Mouse (Mus musculus) neural tube, embryonic 14.5 days (tissue): ENCODE measurements around the gene Gpr37l1. TPM values are rescaled to one million over a fixed set of nuclear protein-coding genes. Genes with fewer than 3 reads are reported as not detected.

Source experiments
- ATAC-seq: fragments of 200-750 bp; cut with Nextera tagmentation; 2 replicates; pipeline ENCODE4 v1.8.0; 2017; ENCODE audit warnings: low read depth, mild to moderate bottlenecking, moderate TSS enrichment, moderate library complexity
- H3K27ac ChIP-seq: fragments of 300-500 bp; sonication (generic); 2 replicates; pipeline ENCODE4 v1.5.1; 2014; ENCODE audit warnings: low read depth, mild to moderate bottlenecking, control low read depth, low read length, moderate library complexity, mixed read lengths
- H3K27me3 ChIP-seq: fragments of 300-500 bp; sonication (generic); 2 replicates; pipeline ENCODE4 v1.6.1; 2014; ENCODE audit warnings: low read length; ENCODE audit not compliant: control insufficient read depth, insufficient read depth
- H3K36me3 ChIP-seq: fragments of 300-500 bp; sonication (generic); 2 replicates; pipeline ENCODE4 v1.6.1; 2014; ENCODE audit warnings: low read length, mixed read lengths; ENCODE audit not compliant: control insufficient read depth, insufficient read depth
- H3K4me1 ChIP-seq: fragments of 300-500 bp; sonication (generic); 2 replicates; pipeline ENCODE4 v1.6.1; 2014; ENCODE audit warnings: low read length; ENCODE audit not compliant: control insufficient read depth, insufficient read depth
- H3K4me2 ChIP-seq: fragments of 300-500 bp; sonication (generic); 2 replicates; pipeline ENCODE4 v1.6.1; 2014; ENCODE audit warnings: mild to moderate bottlenecking, low read depth, low read length, control low read depth
- H3K4me3 ChIP-seq: fragments of 300-500 bp; sonication (generic); 2 replicates; pipeline ENCODE4 v1.5.1; 2014; ENCODE audit warnings: low read depth, low read length, control low read depth, mixed read lengths
- H3K9ac ChIP-seq: fragments of 300-500 bp; sonication (generic); replicated peaks from 2 replicates; pipeline ENCODE4 v1.6.1; 2014; ENCODE audit warnings: low read depth, mild to moderate bottlenecking, control low read depth, low read length, mixed read lengths
- H3K9me3 ChIP-seq: fragments of 300-500 bp; sonication (generic); 2 replicates; pipeline ENCODE4 v1.6.1; 2016; ENCODE audit warnings: low read length; ENCODE audit not compliant: control insufficient read depth
- WGBS: fragments of 180-500 bp; shearing (Covaris S2); extraction: QIAGEN DNeasy Blood & Tissue Kit; methylation state at CpG from one replicate; pipeline ENCODE4 v1.1.7; 2014; 5-methylcytosine and 5-hydroxymethylcytosine counted together
- polyA plus RNA-seq: library from polyadenylated mRNA; unstranded; fragments of >200 nt; fragmentation: Nextera tagmentation; extraction: Ambion mirVana; gene quantifications from 2 replicates; pipeline ENCODE4 v1.2.1, GENCODE M21; 2014

Gene Gpr37l1
- polyA plus RNA-seq, 1 experiment from 2014 or later, result 0.95 TPM

DNA sequence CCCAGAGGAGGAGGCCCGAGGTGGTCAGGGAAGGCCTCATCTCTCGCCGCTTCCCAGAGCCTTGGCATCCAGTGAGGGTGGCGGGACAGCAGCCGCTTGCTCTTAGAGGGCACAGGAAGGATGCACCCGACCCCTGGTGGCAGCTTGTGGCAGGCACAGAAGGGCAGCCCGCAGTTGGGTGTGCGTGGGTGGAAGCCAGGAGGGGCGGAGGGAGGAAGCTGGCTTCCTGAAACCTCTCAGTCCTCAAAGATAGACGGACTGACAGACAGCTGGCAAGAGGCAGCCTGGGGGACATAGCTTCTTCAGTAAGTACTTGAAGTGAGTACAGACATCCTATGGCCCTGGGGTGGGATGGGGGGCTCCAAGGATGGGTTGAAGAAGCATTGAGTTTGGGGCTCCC lies 35.0 kb downstream of the Gpr37l1 start, which contains the start of gene Ptpn7:
Gene Ptpn7 (plus strand): TSS at position 228 of the 400 bp plus-strand sequence.
- Histone ChIP-seq H3K36me3 (no peaks in the 10 kb centered on the region), H3K27ac (no peak within 1 kb of the TSS), H3K4me1 (no peaks in the 10 kb centered on the region), H3K4me2 (no peak within 1 kb of the TSS), H3K9me3 (no peaks in the 10 kb centered on the region), H3K4me3 (no peak within 1 kb of the TSS), H3K9ac (no peak within 1 kb of the TSS), H3K27me3 (no peaks in the 10 kb centered on the region)
- 39% methylated on average over 10 of the region's 10 CpGs for WGBS
- no peak for ATAC-seq

DNA sequence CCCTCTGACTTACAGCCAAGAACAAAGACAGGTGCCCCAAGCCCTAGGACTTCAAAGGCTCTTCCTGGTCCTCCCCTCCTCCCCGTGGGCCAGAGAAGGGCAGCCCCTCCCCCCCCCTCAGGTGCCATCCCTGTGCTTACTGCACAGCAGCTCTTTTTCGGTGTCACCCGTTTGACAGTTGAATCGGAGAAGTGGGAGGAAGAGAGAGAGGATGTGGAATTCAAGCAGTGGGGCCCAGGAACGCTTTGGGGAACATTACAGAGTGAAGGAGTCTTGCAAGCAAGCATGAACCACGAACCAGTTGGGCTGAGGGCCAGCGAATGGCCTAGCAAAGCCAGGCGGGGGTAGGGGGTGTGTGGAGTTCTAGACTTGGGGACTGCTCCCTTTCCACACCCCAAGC lies 35.9 kb downstream of the Gpr37l1 start:
- no peaks in the 10 kb centered on the region for H3K36me3 ChIP-seq
- no peak overlapping the region for H3K9ac ChIP-seq
- H3K4me1 ChIP-seq, result peaks cover 2% of the 10 kb centered on the region; the same call in 1 of the 2 replicates
- WGBS, result 63% methylated on average over 8 of the region's 8 CpGs
- H3K27ac ChIP-seq, result no peak overlapping the region
- H3K9me3 ChIP-seq, result no peaks in the 10 kb centered on the region
- ATAC-seq, result no peak
- H3K4me2 ChIP-seq, result no peak overlapping the region
- no peak overlapping the region for H3K4me3 ChIP-seq
- H3K27me3 ChIP-seq, result no peaks in the 10 kb centered on the region

DNA sequence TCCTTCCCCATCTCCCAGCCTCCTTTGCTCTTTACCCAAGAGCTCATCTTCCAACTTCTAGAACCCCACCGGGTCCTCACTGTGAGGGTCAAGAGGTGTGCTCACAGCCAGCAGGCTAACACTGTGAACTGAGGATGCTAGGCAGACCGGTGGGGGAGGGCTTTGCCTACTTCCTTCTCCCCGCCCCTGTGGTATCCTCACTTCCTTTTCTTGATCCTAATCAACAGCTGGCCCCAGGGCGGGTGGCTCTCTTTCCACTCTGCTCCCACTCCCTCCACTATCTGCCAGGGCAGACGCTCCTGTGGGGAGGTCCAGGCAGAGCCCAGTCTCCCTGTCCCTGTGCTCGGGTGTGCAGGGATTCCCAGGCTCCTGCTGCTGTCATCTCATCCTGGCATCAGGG lies 36.4 kb downstream of the Gpr37l1 start:
- 47% methylated on average over 6 of the region's 6 CpGs for WGBS
- Histone ChIP-seq H3K4me1 (peaks cover 5% of the 10 kb centered on the region; the same call in 1 of the 2 replicates), H3K9ac (no peak overlapping the region), H3K27ac (no peak overlapping the region), H3K27me3 (no peaks in the 10 kb centered on the region), H3K4me3 (no peak overlapping the region), H3K4me2 (no peak overlapping the region), H3K9me3 (no peaks in the 10 kb centered on the region), H3K36me3 (no peaks in the 10 kb centered on the region)
- no peak for ATAC-seq

DNA sequence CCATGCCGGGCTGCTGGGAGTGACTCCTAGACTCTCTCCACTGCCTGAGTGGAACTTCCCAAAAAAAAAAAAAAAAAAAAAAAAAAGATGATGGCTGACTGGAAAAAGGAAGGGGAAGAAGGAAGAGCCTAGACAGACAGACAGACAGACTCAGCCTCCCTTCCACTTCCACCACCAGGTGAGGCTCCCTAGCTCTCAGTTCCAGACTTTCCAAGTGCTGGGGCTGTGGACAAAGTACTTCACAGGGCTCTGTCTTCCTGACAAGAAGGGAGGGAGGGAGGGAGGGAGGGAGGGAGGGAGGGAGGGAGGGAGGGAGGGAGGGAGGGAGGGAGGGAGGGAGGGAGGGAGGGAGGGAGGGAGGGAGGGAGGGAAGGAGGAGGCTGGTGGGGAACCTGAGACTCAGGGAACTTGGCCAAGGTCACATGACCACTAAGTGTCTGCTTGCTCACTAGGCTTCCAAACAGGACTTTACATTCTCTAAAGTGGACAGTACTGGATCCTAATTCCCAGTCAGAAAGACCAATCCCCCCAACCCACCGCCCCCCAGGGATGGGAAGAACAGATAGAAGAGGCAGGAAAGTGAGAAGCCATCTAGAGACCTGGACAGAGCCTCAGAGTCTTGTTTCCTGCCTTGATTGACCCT lies 37.0 kb downstream of the Gpr37l1 start:
- Histone ChIP-seq H3K36me3 (no peaks in the 10 kb centered on the region), H3K9me3 (no peaks in the 10 kb centered on the region), H3K4me2 (no peak overlapping the region), H3K9ac (no peak overlapping the region), H3K27ac (no peak overlapping the region), H3K4me1 (peaks cover 5% of the 10 kb centered on the region; the same call in 1 of the 2 replicates), H3K27me3 (no peaks in the 10 kb centered on the region), H3K4me3 (no peak overlapping the region)
- no peak for ATAC-seq
- WGBS, result 86% methylated on average over 2 of the region's 2 CpGs

DNA sequence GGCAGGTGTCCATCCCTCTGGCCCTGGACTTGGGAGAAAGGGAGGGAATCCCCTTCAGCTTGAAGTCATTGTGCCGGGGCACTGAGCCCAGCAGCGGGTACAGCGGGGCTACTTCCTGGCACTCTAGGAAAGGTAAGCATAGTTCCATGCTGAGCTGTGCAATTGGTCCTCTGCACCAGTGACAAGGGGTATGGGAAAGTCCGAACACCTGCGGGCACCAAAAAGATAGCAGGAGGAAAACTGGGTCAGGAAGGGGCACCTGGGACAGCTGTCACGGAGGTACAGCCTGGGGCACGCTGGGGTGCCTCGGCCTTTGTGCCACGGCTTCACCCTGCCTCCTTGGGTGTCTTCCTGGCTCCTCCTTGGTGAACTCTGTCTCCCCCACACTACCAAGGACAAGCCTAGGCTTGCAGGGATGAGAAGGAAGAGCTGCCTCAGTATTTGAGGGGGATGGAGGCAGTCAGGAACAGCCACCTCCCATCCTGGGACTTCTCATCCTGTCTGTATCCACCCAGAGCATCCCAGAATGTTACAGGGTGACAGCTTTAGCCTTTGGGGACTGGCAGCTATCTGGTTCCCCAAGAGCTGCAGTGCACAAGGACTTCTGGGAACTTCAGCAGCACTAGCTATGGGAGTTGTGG lies 37.8 kb downstream of the Gpr37l1 start:
- ATAC-seq, result no peak
- Histone ChIP-seq H3K9ac (no peak overlapping the region), H3K4me3 (no peak overlapping the region), H3K27me3 (no peaks in the 10 kb centered on the region), H3K4me2 (no peak overlapping the region), H3K36me3 (no peaks in the 10 kb centered on the region), H3K4me1 (peaks cover 5% of the 10 kb centered on the region; the same call in 1 of the 2 replicates), H3K9me3 (no peaks in the 10 kb centered on the region), H3K27ac (no peak overlapping the region)
- 58% methylated on average over 9 of the region's 9 CpGs for WGBS

DNA sequence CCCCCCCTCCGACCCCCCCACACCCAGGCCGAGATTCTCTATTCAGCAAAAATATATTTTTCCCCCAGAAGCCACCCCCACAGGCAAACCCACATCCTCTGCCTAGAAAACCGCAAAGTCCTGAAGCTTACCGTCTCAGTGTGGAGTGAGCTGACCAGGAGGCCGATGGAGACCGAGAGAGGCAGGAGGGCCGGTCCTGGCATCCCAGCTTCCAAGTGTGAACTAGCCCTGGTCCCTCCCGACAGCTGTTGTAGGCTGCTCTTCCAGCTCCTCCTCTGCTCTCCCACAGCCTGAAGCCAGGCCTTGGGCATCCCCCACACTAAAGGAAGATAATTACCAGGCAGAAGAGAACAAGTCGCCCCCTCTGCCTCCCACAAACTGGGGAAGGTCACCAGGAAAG lies 38.5 kb downstream of the Gpr37l1 start:
- Histone ChIP-seq H3K36me3 (no peaks in the 10 kb centered on the region), H3K27ac (no peak overlapping the region), H3K27me3 (no peaks in the 10 kb centered on the region), H3K4me2 (no peak overlapping the region), H3K4me1 (peaks cover 5% of the 10 kb centered on the region; the same call in 1 of the 2 replicates), H3K9ac (no peak overlapping the region), H3K9me3 (no peaks in the 10 kb centered on the region), H3K4me3 (no peak overlapping the region)
- ATAC-seq, result no peak
- 31% methylated on average over 9 of the region's 9 CpGs for WGBS

DNA sequence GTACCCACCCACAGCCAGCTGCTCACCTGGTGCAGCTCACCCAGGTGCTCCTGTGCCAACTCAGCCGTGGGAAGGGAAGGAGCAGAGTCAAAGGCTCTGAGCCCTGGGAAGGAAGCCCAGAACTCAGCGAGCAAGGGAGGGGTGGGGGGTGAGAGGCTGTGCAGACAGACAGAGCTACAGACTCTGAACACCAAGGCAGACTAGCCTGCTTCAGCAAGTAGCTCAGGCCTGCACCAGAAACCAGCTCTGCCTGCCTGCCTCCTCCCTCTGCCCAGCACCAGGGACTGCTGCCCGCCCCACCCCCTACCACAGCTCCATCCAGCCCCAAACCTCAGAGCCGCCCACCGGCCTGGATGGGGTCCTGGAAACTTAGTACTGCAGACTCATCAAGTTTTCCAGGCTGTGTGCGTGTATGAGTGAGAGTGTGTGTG lies 39.5 kb downstream of the Gpr37l1 start:
- Histone ChIP-seq H3K36me3 (no peaks in the 10 kb centered on the region), H3K27ac (no peak overlapping the region), H3K4me2 (no peak overlapping the region), H3K27me3 (no peaks in the 10 kb centered on the region), H3K9me3 (no peaks in the 10 kb centered on the region), H3K9ac (no peak overlapping the region), H3K4me1 (peaks cover 5% of the 10 kb centered on the region; the same call in 1 of the 2 replicates), H3K4me3 (no peak overlapping the region)
- ATAC-seq, result no peak
- WGBS, result 57% methylated on average over 6 of the region's 6 CpGs

DNA sequence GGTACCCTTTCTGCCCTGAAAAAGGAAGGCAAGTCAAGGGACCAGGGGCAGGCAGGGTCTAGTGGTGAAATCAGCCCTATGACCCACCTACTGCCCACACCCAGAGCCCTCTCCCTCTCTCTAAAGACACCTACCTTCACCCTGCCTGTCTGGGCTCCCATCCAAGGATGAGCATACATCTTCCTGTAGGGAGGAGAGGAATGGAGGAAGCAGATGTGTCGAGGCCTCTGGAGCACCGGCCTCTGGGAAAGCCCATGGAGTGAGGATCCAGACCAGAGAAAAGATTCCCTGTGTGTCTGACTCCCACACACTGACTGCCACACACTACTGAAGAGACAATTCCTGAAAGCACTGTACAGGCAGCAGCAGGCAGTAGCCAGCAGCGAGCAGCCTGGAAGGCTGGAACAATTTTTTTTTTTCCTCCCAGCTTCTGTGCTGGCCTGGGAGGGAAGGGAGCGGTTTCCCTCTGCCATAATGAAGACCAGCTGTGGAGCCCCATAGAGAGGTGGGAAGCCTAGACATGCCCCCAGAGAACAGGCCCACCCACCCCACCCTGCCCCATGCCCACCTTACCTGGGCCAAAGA lies 40.9 kb downstream of the Gpr37l1 start:
- H3K36me3 ChIP-seq, result no peaks in the 10 kb centered on the region
- ATAC-seq, result no peak
- peaks cover 5% of the 10 kb centered on the region; the same call in 1 of the 2 replicates for H3K4me1 ChIP-seq
- H3K4me2 ChIP-seq, result no peak overlapping the region
- no peak overlapping the region for H3K27ac ChIP-seq
- H3K9me3 ChIP-seq, result no peaks in the 10 kb centered on the region
- WGBS, result 45% methylated on average over 4 of the region's 4 CpGs
- H3K27me3 ChIP-seq, result no peaks in the 10 kb centered on the region
- 0 out of 2 replicates have a peak overlapping the region, but pooled peaks have one; percentile 3 for H3K9ac ChIP-seq
- no peak overlapping the region for H3K4me3 ChIP-seq

DNA sequence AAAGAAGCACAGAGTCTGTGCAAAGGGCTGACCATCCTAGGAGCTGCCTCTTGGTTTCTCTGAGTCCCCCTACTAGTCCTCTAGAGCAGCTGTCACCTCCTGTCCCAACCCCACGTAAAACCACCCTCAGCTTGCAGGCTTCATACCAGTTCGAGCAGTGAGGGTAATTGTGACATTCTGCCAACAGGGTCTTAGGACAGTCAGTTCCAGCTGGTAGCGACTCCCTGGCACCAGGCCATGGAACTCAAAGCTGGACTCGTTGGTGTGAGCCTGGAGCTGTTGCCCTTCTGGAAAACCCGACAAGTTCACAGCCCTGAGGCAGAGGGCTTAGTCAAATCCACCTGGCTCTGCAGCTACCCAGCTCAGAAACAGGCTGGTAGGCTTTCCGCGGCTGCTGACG lies 41.5 kb downstream of the Gpr37l1 start:
- no peak for ATAC-seq
- Histone ChIP-seq H3K4me1 (peaks cover 5% of the 10 kb centered on the region; the same call in 1 of the 2 replicates), H3K9ac (no peak overlapping the region), H3K27me3 (no peaks in the 10 kb centered on the region), H3K27ac (no peak overlapping the region), H3K4me3 (no peak overlapping the region), H3K9me3 (no peaks in the 10 kb centered on the region), H3K36me3 (no peaks in the 10 kb centered on the region), H3K4me2 (no peak overlapping the region)
- WGBS, result 64% methylated on average over 8 of the region's 8 CpGs
